Mouse (Mus musculus) intestine, postnatal 0 days (tissue): ENCODE measurements at regions not wholly inside any gene's neighbourhood (a gene's known extent, or its start where the extent isn't known, plus 50 kb on each side); places are given as distances from the start of the nearest gene placed in this dataset.
"Not testable (repeated sequence)": the region's sequence is repeated elsewhere in the genome, so short reads cannot be mapped to it uniquely, and the experiment has no call there.

Experiments
- ATAC-seq: fragments of 200-750 bp; cut with Nextera tagmentation; 2 replicates; pipeline ENCODE4 v1.8.0; 2017; ENCODE audit warnings: mild to moderate bottlenecking, moderate TSS enrichment, moderate library complexity
- H3K27ac ChIP-seq: fragments of 300-500 bp; sonication (generic); 2 replicates; pipeline ENCODE4 v1.5.1; 2014; ENCODE audit warnings: mild to moderate bottlenecking, low read depth, low read length, moderate library complexity
- H3K27me3 ChIP-seq: fragments of 300-500 bp; sonication (generic); replicated peaks from 2 replicates; pipeline ENCODE4 v1.6.1; 2014; ENCODE audit warnings: low read length, mixed read lengths; ENCODE audit not compliant: control insufficient read depth, insufficient read depth
- H3K36me3 ChIP-seq: fragments of 300-500 bp; sonication (generic); 2 replicates; pipeline ENCODE4 v1.6.1; 2014; ENCODE audit warnings: mild to moderate bottlenecking, moderate library complexity; ENCODE audit not compliant: control insufficient read depth, insufficient read depth
- H3K4me1 ChIP-seq: fragments of 300-500 bp; sonication (generic); replicated peaks from 2 replicates; pipeline ENCODE4 v1.6.1; 2014; ENCODE audit warnings: antibody characterized with exemption, low read length, mixed read lengths; ENCODE audit not compliant: control insufficient read depth, insufficient read depth
- H3K4me2 ChIP-seq: fragments of 300-500 bp; sonication (generic); replicated peaks from 2 replicates; pipeline ENCODE4 v1.6.1; 2014; ENCODE audit warnings: low read depth, mild to moderate bottlenecking, moderate library complexity
- H3K4me3 ChIP-seq: fragments of 300-500 bp; sonication (generic); 2 replicates; pipeline ENCODE4 v1.5.1; 2014; ENCODE audit warnings: low read depth, low read length
- H3K9ac ChIP-seq: fragments of 300-500 bp; sonication (generic); 2 replicates; pipeline ENCODE4 v1.6.1; 2014; ENCODE audit warnings: mild to moderate bottlenecking, low read depth, low read length
- H3K9me3 ChIP-seq: fragments of 300-500 bp; sonication (generic); 2 replicates; pipeline ENCODE4 v1.6.1; 2016; ENCODE audit warnings: mixed run types; ENCODE audit not compliant: control insufficient read depth
- CTCF ChIP-seq: sonication (generic); IDR thresholded peaks from 2 replicates; pipeline ENCODE4 v1.5.1; 2016; ENCODE audit warnings: low read depth, mild to moderate bottlenecking, control low read depth, antibody characterized with exemption, moderate library complexity
- WGBS: fragments of 180-500 bp; shearing (Covaris S2); extraction: QIAGEN DNeasy Blood & Tissue Kit; methylation state at CpG from one replicate; pipeline ENCODE4 v1.1.7; 2014; 5-methylcytosine and 5-hydroxymethylcytosine counted together

GRCm38 (mm10) chr3:29024851-29025250 is 57.0 kb upstream of the Egfem1 start:
- not testable (repeated sequence) for H3K4me1 ChIP-seq, H3K9me3 ChIP-seq, H3K27ac ChIP-seq, H3K27me3 ChIP-seq, ATAC-seq, H3K4me3 ChIP-seq, H3K4me2 ChIP-seq, H3K36me3 ChIP-seq, H3K9ac ChIP-seq
- 46% methylated on average over 1 of the region's 1 CpGs for WGBS

- no peak for ATAC-seq
- H3K36me3 ChIP-seq, result no peaks in the 10 kb centered on the region
- H3K9me3 ChIP-seq, result no peaks in the 10 kb centered on the region
- no peak overlapping the region for H3K9ac ChIP-seq
- H3K4me2 ChIP-seq, result no peak overlapping the region
- no peak for TF ChIP-seq CTCF
- no peaks in the 10 kb centered on the region for H3K27me3 ChIP-seq
- H3K27ac ChIP-seq, result no peak overlapping the region
- no peaks in the 10 kb centered on the region for H3K4me1 ChIP-seq
- no peak overlapping the region for H3K4me3 ChIP-seq
- WGBS, result 80% methylated on average over 2 of the region's 2 CpGs
Measured at GRCm38 (mm10) chr3:29027726-29028125, 54.1 kb upstream of the Egfem1 start.

GRCm38 (mm10) chr3:29030791-29031190 is 51.0 kb upstream of the Egfem1 start:
- no peaks in the 10 kb centered on the region for H3K4me1 ChIP-seq
- H3K36me3 ChIP-seq, result no peaks in the 10 kb centered on the region
- WGBS, result 70% methylated on average over 7 of the region's 7 CpGs
- H3K4me2 ChIP-seq, result no peak overlapping the region
- H3K27me3 ChIP-seq, result no peaks in the 10 kb centered on the region
- H3K9me3 ChIP-seq, result no peaks in the 10 kb centered on the region
- H3K9ac ChIP-seq, result no peak overlapping the region
- no peak for TF ChIP-seq CTCF
- no peak overlapping the region for H3K4me3 ChIP-seq
- ATAC-seq, result no peak
- H3K27ac ChIP-seq, result no peak overlapping the region

- no peak overlapping the region for H3K9ac ChIP-seq
- TF ChIP-seq CTCF, result peak; percentile 69
- H3K27me3 ChIP-seq, result no peaks in the 10 kb centered on the region
- no peak for ATAC-seq
- H3K4me2 ChIP-seq, result no peak overlapping the region
- no peaks in the 10 kb centered on the region for H3K36me3 ChIP-seq
- H3K9me3 ChIP-seq, result no peaks in the 10 kb centered on the region
- WGBS, result 38% methylated on average over 3 of the region's 3 CpGs
- no peak overlapping the region for H3K27ac ChIP-seq
- no peaks in the 10 kb centered on the region for H3K4me1 ChIP-seq
- H3K4me3 ChIP-seq, result no peak overlapping the region
Measured at GRCm38 (mm10) chr3:29031811-29032210, 50.0 kb upstream of the Egfem1 start.
